In the genomic region with DNA sequence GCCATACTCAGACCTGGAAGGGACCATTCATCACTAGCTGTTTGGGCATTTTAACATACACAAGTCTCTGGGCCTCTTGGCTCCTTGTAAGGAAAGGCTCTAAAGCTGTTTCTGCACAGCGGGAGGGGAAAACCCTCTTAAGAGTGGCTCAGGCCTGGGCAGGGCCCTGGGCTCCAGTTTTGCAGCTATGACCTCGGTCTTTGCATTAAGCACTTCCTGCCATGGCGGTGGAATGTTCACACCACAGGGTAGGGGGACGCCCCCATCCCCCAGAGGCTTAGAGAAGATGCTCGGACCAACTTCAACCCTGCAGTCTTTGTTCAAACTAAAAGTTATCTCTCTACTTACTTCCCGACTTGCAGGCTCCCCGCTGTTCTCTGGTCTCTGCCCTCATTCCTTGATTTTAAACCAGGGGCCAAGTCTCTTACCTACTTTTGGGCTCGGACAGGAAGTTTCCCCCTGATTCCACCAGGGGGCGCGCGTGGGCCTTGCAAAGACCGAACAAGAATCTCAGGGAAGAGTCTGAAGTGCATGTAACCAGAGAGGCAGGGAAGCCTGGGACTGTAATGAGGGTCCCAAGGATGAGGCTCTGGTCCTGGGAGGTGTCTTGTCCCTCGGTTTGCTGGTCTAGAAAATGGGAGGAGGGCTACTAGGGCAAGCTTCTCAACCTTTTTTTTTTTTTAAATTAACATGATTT, we compare ENCODE assay signal across 8 mouse cellular contexts. TPM values are rescaled to one million over a fixed set of nuclear protein-coding genes. Genes with fewer than 3 reads are reported as not detected.
DNase-seq lines count a peak whose midpoint lies in the region; ATAC-seq and TF ChIP-seq lines count a peak whose summit lies in the region.

No protein-coding gene starts in this region.

- no peak for ATAC-seq in heart, embryonic 13.5 days (ENCODE audit: extremely low read depth, insufficient number of reproducible peaks, low FRiP score, low TSS enrichment)
- 0 out of 2 replicates have a peak, but pooled peaks have one; percentile 32 for ATAC-seq in liver, embryonic 11.5 days (replicated peaks; ENCODE audit: low FRiP score)
- ATAC-seq in neural tube, embryonic 12.5 days (ENCODE audit: low FRiP score, low read depth), result peak; percentile 57; the same call in 1 of the 2 replicates
- peak; percentile 70 for ATAC-seq in stomach, postnatal 0 days (ENCODE audit: low FRiP score, low TSS enrichment)

- H3K9ac ChIP-seq in heart, embryonic 13.5 days, result peak overlapping the region; percentile 50; the same call in 1 of the 2 replicates
- H3K9ac ChIP-seq in liver, embryonic 11.5 days (ENCODE audit: low read depth, low read length), result 0 out of 2 replicates have a peak overlapping the region, but pooled peaks have one; percentile 30
- no peak overlapping the region for H3K9ac ChIP-seq in neural tube, embryonic 12.5 days
- H3K9ac ChIP-seq in stomach, postnatal 0 days (ENCODE audit: low read length), result no peak overlapping the region

- TF ChIP-seq POLR2A in bone marrow macrophage, adult 2 months (IDR thresholded peaks at IDR 0.05; ENCODE audit: borderline replicate concordance, low read depth, low read length), result no peak
- TF ChIP-seq POLR2A in embryonic fibroblast, embryonic 13.5 days (IDR thresholded peaks at IDR 0.05; ENCODE audit: low read depth, low read length), result no peak

- peak; percentile 56 for TF ChIP-seq CTCF in C2C12 (IDR thresholded peaks at IDR 0.05; ENCODE audit: control insufficient read depth, insufficient read depth, insufficient read length)
- peak; percentile 65 for TF ChIP-seq CTCF in bone marrow macrophage, adult 2 months (IDR thresholded peaks at IDR 0.05; ENCODE audit: low read depth, low read length)
- peak; percentile 56 for TF ChIP-seq CTCF in embryonic fibroblast, embryonic 13.5 days (IDR thresholded peaks at IDR 0.05; ENCODE audit: borderline replicate concordance, insufficient read depth, low read length)
- TF ChIP-seq CTCF in stomach, postnatal 0 days (IDR thresholded peaks at IDR 0.05; ENCODE audit: low read depth), result peak; percentile 99

- H3K27ac ChIP-seq in bone marrow macrophage, adult 2 months (ENCODE audit: insufficient read depth, low read depth, low read length), result no peak overlapping the region
- no peak overlapping the region for H3K27ac ChIP-seq in embryonic fibroblast, embryonic 13.5 days (ENCODE audit: insufficient read depth, low read length)
- H3K27ac ChIP-seq in heart, embryonic 13.5 days (replicated peaks), result peak overlapping the region; percentile 76
- H3K27ac ChIP-seq in liver, embryonic 11.5 days (ENCODE audit: low read depth, low read length), result 0 out of 2 replicates have a peak overlapping the region, but pooled peaks have one; percentile 8
- no peak overlapping the region for H3K27ac ChIP-seq in neural tube, embryonic 12.5 days
- peak overlapping the region; percentile 79 for H3K27ac ChIP-seq in stomach, postnatal 0 days (replicated peaks)

- TF ChIP-seq EP300 in stomach, postnatal 0 days (optimal IDR thresholded peaks at IDR 0.05), result no peak

- H3K79me2 ChIP-seq in C2C12 (ENCODE audit: control insufficient read depth, insufficient read depth), result no peaks in the 10 kb centered on the region

- WGBS in heart, embryonic 13.5 days, result 10% methylated on average over 13 of the region's 13 CpGs
- WGBS in liver, embryonic 11.5 days, result 14% methylated on average over 13 of the region's 13 CpGs
- WGBS in neural tube, embryonic 12.5 days, result 5% methylated on average over 13 of the region's 13 CpGs
- 9% methylated on average over 13 of the region's 13 CpGs for WGBS in stomach, postnatal 0 days

- no peak overlapping the region for H3ac ChIP-seq in C2C12 (ENCODE audit: control insufficient read depth, insufficient read length, low read depth)

- no peaks in the 10 kb centered on the region for H3K36me3 ChIP-seq in C2C12 (ENCODE audit: control insufficient read depth, insufficient read depth)
- H3K36me3 ChIP-seq in heart, embryonic 13.5 days, result no peaks in the 10 kb centered on the region
- H3K36me3 ChIP-seq in liver, embryonic 11.5 days (ENCODE audit: control insufficient read depth, insufficient read depth, low read length), result no peaks in the 10 kb centered on the region
- H3K36me3 ChIP-seq in neural tube, embryonic 12.5 days, result no peaks in the 10 kb centered on the region
- H3K36me3 ChIP-seq in stomach, postnatal 0 days (ENCODE audit: control insufficient read depth, insufficient read depth, low read length), result no peaks in the 10 kb centered on the region

- no peaks in the 10 kb centered on the region for H3K79me3 ChIP-seq in C2C12 (ENCODE audit: low read depth)

- H3K4me1 ChIP-seq in bone marrow macrophage, adult 2 months (ENCODE audit: control insufficient read depth, insufficient read depth, low read length), result no peaks in the 10 kb centered on the region
- no peaks in the 10 kb centered on the region for H3K4me1 ChIP-seq in embryonic fibroblast, embryonic 13.5 days (ENCODE audit: control insufficient read depth, insufficient read depth, low read length)
- H3K4me1 ChIP-seq in heart, embryonic 13.5 days, result peaks cover 24% of the 10 kb centered on the region
- H3K4me1 ChIP-seq in liver, embryonic 11.5 days (replicated peaks; ENCODE audit: control insufficient read depth, insufficient read depth, low read length), result peaks cover 9% of the 10 kb centered on the region; the same call in 1 of the 2 replicates
- no peaks in the 10 kb centered on the region for H3K4me1 ChIP-seq in neural tube, embryonic 12.5 days
- H3K4me1 ChIP-seq in stomach, postnatal 0 days (replicated peaks; ENCODE audit: control insufficient read depth, insufficient read depth), result no peaks in the 10 kb centered on the region

- 0 out of 2 replicates have a peak overlapping the region, but pooled peaks have one; percentile 7 for H3K4me2 ChIP-seq in heart, embryonic 13.5 days
- 0 out of 2 replicates have a peak overlapping the region, but pooled peaks have one; percentile 10 for H3K4me2 ChIP-seq in liver, embryonic 11.5 days
- H3K4me2 ChIP-seq in neural tube, embryonic 12.5 days (replicated peaks), result 0 out of 2 replicates have a peak overlapping the region, but pooled peaks have one; percentile 8
- H3K4me2 ChIP-seq in stomach, postnatal 0 days (replicated peaks; ENCODE audit: low read depth), result 0 out of 2 replicates have a peak overlapping the region, but pooled peaks have one; percentile 2

- H3K9me3 ChIP-seq in heart, embryonic 13.5 days, result no peaks in the 10 kb centered on the region
- no peaks in the 10 kb centered on the region for H3K9me3 ChIP-seq in liver, embryonic 11.5 days (ENCODE audit: control insufficient read depth, low read length)
- H3K9me3 ChIP-seq in neural tube, embryonic 12.5 days, result no peaks in the 10 kb centered on the region
- H3K9me3 ChIP-seq in stomach, postnatal 0 days (ENCODE audit: control insufficient read depth, low read length), result no peaks in the 10 kb centered on the region

- H3K4me3 ChIP-seq in C2C12 (ENCODE audit: insufficient read depth, poor library complexity, severe bottlenecking), result no peak overlapping the region
- no peak overlapping the region for H3K4me3 ChIP-seq in bone marrow macrophage, adult 2 months (ENCODE audit: insufficient read depth, low read length)
- no peak overlapping the region for H3K4me3 ChIP-seq in embryonic fibroblast, embryonic 13.5 days (ENCODE audit: insufficient read depth, low read length)
- H3K4me3 ChIP-seq in heart, embryonic 13.5 days, result no peak overlapping the region
- H3K4me3 ChIP-seq in liver, embryonic 11.5 days (ENCODE audit: low read depth, low read length), result no peak overlapping the region
- H3K4me3 ChIP-seq in neural tube, embryonic 12.5 days, result no peak overlapping the region
- no peak overlapping the region for H3K4me3 ChIP-seq in stomach, postnatal 0 days (ENCODE audit: low read depth, low read length)

- H3K27me3 ChIP-seq in C2C12 (ENCODE audit: control insufficient read depth, insufficient read depth, insufficient read length), result no peaks in the 10 kb centered on the region
- H3K27me3 ChIP-seq in heart, embryonic 13.5 days (replicated peaks), result no peaks in the 10 kb centered on the region
- H3K27me3 ChIP-seq in liver, embryonic 11.5 days (replicated peaks; ENCODE audit: control insufficient read depth, insufficient read depth, low read length), result no peaks in the 10 kb centered on the region
- H3K27me3 ChIP-seq in neural tube, embryonic 12.5 days (replicated peaks), result no peaks in the 10 kb centered on the region
- H3K27me3 ChIP-seq in stomach, postnatal 0 days (ENCODE audit: control insufficient read depth, insufficient read depth, low read length), result no peaks in the 10 kb centered on the region

- DNase-seq in kidney, postnatal 10 days, result peak; percentile 90
- peak; percentile 88 for DNase-seq in liver, embryonic 11.5 days (ENCODE audit: low spot score)
- peak; percentile 89 for DNase-seq in stomach, postnatal 0 days (ENCODE audit: low spot score)

TF ChIP-seq in C2C12, 6 proteins besides CTCF, POLR2A, EP300 and RAD21:
- TF ChIP-seq FOSL1 (IDR thresholded peaks at IDR 0.05; ENCODE audit: insufficient read depth, low read length, poor library complexity, severe bottlenecking) (no peak), USF1 (IDR thresholded peaks at IDR 0.05; ENCODE audit: low read depth) (no peak), MYOG (IDR thresholded peaks at IDR 0.05; ENCODE audit: control insufficient read depth, extremely low read depth, insufficient read length) (no peak), MYOD1 (IDR thresholded peaks at IDR 0.05; ENCODE audit: control insufficient read depth, insufficient read length, low read depth) (no peak), MAX (IDR thresholded peaks at IDR 0.05) (no peak), CEBPB (IDR thresholded peaks at IDR 0.05; ENCODE audit: low read depth) (no peak)

RNA-seq across cellular contexts. Expression of a gene that starts 18.6 kb away (rescaled TPM):
- 27.9 TPM for polyA plus RNA-seq in C2C12 (2012; fragmentation: generic; extraction: Trizol)
- 0.25 and 0.40 TPM in 2 replicates for polyA plus RNA-seq in bone marrow macrophage, adult 2 months (2012; ENCODE audit: insufficient read depth, insufficient read length, missing spikeins)
- polyA plus RNA-seq in embryonic fibroblast, embryonic 13.5 days (2011; ENCODE audit: insufficient read length, low read depth, missing spikeins), result 29.7 and 38.7 TPM in 2 replicates
- 40.0 and 48.9 TPM in 2 replicates for polyA plus RNA-seq in heart, embryonic 13.5 days (2015; fragmentation: Nextera tagmentation; extraction: Ambion mirVana)
- polyA plus RNA-seq in liver, embryonic 11.5 days (2014; fragmentation: Nextera tagmentation; extraction: Ambion mirVana), result 16.2 and 20.0 TPM in 2 replicates
- polyA plus RNA-seq in neural tube, embryonic 12.5 days (2016; fragmentation: Nextera tagmentation; extraction: Ambion mirVana), result 65.7 and 77.7 TPM in 2 replicates
- 46.4 and 48.1 TPM in 2 replicates for polyA plus RNA-seq in stomach, postnatal 0 days (2015; fragmentation: Nextera tagmentation; extraction: Ambion mirVana)

Comparison
In these comparisons a context has a peak if more than half of its experiments do, and no peak if none do; other contexts are left out.
1. H3K27ac ChIP-seq: peak in heart, embryonic 13.5 days (single experiment), liver, embryonic 11.5 days (single experiment) and stomach, postnatal 0 days (single experiment); none in bone marrow macrophage, adult 2 months (single experiment), embryonic fibroblast, embryonic 13.5 days (single experiment) and neural tube, embryonic 12.5 days (single experiment).
2. H3K9ac ChIP-seq: peak in heart, embryonic 13.5 days (single experiment) and liver, embryonic 11.5 days (single experiment); none in neural tube, embryonic 12.5 days (single experiment) and stomach, postnatal 0 days (single experiment).
3. RNA of a gene that starts 18.6 kb away (polyA plus RNA-seq): 65.7 to 77.7 TPM in neural tube, embryonic 12.5 days, 46.4 to 48.1 TPM in stomach, postnatal 0 days, 40.0 to 48.9 TPM in heart, embryonic 13.5 days, 29.7 to 38.7 TPM in embryonic fibroblast, embryonic 13.5 days, 27.9 TPM in C2C12 (single experiment) and 16.2 to 20.0 TPM in liver, embryonic 11.5 days; 0.25 to 0.40 TPM in bone marrow macrophage, adult 2 months; every median in the first group is over 10 times any median in the second.
4. Peak in every context shown above with its lines, with median percentiles within 50 percentile points of each other: CTCF ChIP-seq, H3K4me2 ChIP-seq and DNase-seq.